Mouse (Mus musculus) embryonic facial prominence, embryonic 13.5 days (tissue): ENCODE measurements around the gene Slc35d1. TPM values are rescaled to one million over a fixed set of nuclear protein-coding genes. Genes with fewer than 3 reads are reported as not detected.

Experiments
- ATAC-seq: fragments of 200-750 bp; cut with Nextera tagmentation; 2 replicates; pipeline ENCODE4 v1.8.0; 2017; ENCODE audit warnings: low read depth; ENCODE audit not compliant: insufficient number of reproducible peaks, insufficient read depth, low FRiP score, low TSS enrichment
- H3K27ac ChIP-seq: fragments of 300-500 bp; sonication (generic); 2 replicates; pipeline ENCODE4 v1.5.1; 2015; ENCODE audit warnings: moderate library complexity, mild to moderate bottlenecking, inconsistent platforms
- H3K27me3 ChIP-seq: fragments of 300-500 bp; sonication (generic); 2 replicates; pipeline ENCODE4 v1.6.1; 2015; ENCODE audit warnings: mild to moderate bottlenecking, inconsistent platforms
- H3K36me3 ChIP-seq: fragments of 300-500 bp; sonication (generic); 2 replicates; pipeline ENCODE4 v1.6.1; 2015; ENCODE audit warnings: mild to moderate bottlenecking, inconsistent platforms
- H3K4me1 ChIP-seq: fragments of 300-500 bp; sonication (generic); 2 replicates; pipeline ENCODE4 v1.6.1; 2015; ENCODE audit warnings: inconsistent platforms
- H3K4me2 ChIP-seq: fragments of 300-500 bp; sonication (generic); 2 replicates; pipeline ENCODE4 v1.6.1; 2015; ENCODE audit warnings: moderate library complexity, mild to moderate bottlenecking, inconsistent platforms
- H3K4me3 ChIP-seq: fragments of 300-500 bp; sonication (generic); 2 replicates; pipeline ENCODE4 v1.5.1; 2015; ENCODE audit warnings: mild to moderate bottlenecking, inconsistent platforms
- H3K9ac ChIP-seq: fragments of 300-500 bp; sonication (generic); 2 replicates; pipeline ENCODE4 v1.6.1; 2015; ENCODE audit warnings: mild to moderate bottlenecking, inconsistent platforms
- H3K9me3 ChIP-seq: fragments of 300-500 bp; sonication (generic); 2 replicates; pipeline ENCODE4 v1.6.1; 2016; ENCODE audit warnings: inconsistent platforms
- WGBS: fragments of 180-500 bp; shearing (Covaris S2); methylation state at CpG from one replicate; pipeline ENCODE4 v1.1.7; 2015; ENCODE audit warnings: mixed read lengths; 5-methylcytosine and 5-hydroxymethylcytosine counted together
- polyA plus RNA-seq: library from polyadenylated mRNA; unstranded; fragments of >200 nt; fragmentation: Nextera tagmentation; extraction: Ambion mirVana; gene quantifications from 2 replicates; pipeline ENCODE4 v1.2.1, GENCODE M21; 2015

Slc35d1 gene
- polyA plus RNA-seq, 1 experiment from 2014 or later = 12.9 TPM

GRCm38 (mm10) chr4:103219011-103219410 is 4.0 kb upstream of the Slc35d1 start:
- WGBS = 17% methylated on average over 5 of the region's 5 CpGs
- Histone ChIP-seq H3K36me3 (no peaks in the 10 kb centered on the region), H3K9ac (no peak overlapping the region), H3K4me3 (no peak overlapping the region), H3K9me3 (no peaks in the 10 kb centered on the region), H3K4me2 (no peak overlapping the region), H3K27me3 (no peaks in the 10 kb centered on the region), H3K4me1 (peaks cover 27% of the 10 kb centered on the region), H3K27ac (peak overlapping the region; percentile 80)
- ATAC-seq = peak; percentile 8; the same call in 1 of the 2 replicates

GRCm38 (mm10) chr4:103216046-103216445 is 1.1 kb upstream of the Slc35d1 start:
- 75% methylated on average over 6 of the region's 6 CpGs for WGBS
- H3K9me3 ChIP-seq = no peaks in the 10 kb centered on the region
- H3K9ac ChIP-seq = no peak overlapping the region
- H3K4me2 ChIP-seq = no peak overlapping the region
- H3K4me3 ChIP-seq = no peak overlapping the region
- peaks cover 33% of the 10 kb centered on the region for H3K4me1 ChIP-seq
- H3K27ac ChIP-seq = no peak overlapping the region
- peaks cover 3% of the 10 kb centered on the region; the same call in 1 of the 2 replicates for H3K36me3 ChIP-seq
- H3K27me3 ChIP-seq = no peaks in the 10 kb centered on the region
- no peak for ATAC-seq

DNA sequence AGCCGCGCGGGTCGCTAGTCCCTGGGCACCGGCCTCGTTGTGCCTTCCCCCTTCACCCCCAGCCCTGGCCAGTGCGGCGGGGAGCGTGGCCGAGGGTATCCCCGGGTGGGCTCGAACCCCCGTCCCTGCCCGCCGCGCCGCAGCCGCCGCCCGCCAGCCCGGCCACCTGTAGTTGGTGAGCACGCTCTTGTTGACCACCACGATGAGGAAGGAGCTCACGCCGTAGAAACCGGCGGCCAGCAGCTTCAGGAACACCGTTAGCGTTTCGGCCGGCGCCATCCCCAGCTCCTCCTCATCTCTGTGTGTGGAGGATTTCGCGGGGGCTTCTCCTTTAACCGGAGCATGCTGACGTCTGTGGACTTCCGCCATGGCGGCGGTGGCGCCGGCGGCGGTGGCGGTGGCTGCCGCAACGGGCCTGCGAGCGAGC is 453 bp downstream of the Slc35d1 start:
- Histone ChIP-seq H3K27ac (peak overlapping the region; percentile 99), H3K9ac (peak overlapping the region; percentile 98), H3K36me3 (peaks cover 12% of the 10 kb centered on the region), H3K27me3 (no peaks in the 10 kb centered on the region), H3K9me3 (no peaks in the 10 kb centered on the region), H3K4me3 (peak overlapping the region; percentile 92), H3K4me2 (peak overlapping the region; percentile 72), H3K4me1 (peaks cover 29% of the 10 kb centered on the region)
- peak; percentile 68 for ATAC-seq
- WGBS = 0% methylated on average over 48 of the region's 48 CpGs

DNA sequence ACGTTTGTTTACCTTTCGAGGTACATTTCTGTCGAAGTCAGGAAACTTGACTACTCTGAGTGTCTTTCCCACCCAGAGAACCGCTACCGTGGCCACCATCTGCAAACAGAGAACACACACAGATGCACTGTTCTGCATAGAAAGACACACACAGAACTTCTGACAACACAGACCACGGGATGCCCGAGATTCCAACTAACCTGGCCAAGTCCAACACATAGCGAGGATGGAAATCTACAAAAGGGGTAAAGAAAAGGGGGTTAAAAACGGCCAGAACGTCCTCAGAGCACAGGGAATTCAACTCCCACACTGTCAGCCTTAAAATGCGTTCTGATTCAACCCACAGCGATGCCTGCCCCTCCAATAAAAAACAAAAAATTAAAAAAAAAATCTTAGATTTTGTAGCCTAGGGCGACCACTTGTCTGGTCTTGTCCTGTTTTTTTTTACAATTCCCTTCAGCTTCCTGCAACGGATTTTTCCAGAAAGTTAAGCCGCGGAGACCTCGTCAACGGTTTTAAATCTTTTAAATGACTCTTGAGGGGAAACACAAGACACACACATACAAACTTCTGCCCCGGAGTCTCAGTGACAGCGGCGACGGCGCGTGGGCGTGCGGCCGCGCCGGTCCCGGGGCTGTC is 986 bp downstream of the Slc35d1 start:
- Histone ChIP-seq H3K4me3 (peak overlapping the region; percentile 92), H3K9ac (peak overlapping the region; percentile 98), H3K36me3 (peaks cover 17% of the 10 kb centered on the region), H3K4me2 (peak overlapping the region; percentile 72), H3K27me3 (no peaks in the 10 kb centered on the region), H3K27ac (peak overlapping the region; percentile 99), H3K9me3 (no peaks in the 10 kb centered on the region), H3K4me1 (peaks cover 26% of the 10 kb centered on the region)
- ATAC-seq = no peak
- 1% methylated on average over 30 of the region's 30 CpGs for WGBS

GRCm38 (mm10) chr4:103208553-103208952 is 6.4 kb downstream of the Slc35d1 start:
- no peak for ATAC-seq
- H3K9me3 ChIP-seq = no peaks in the 10 kb centered on the region
- no peak overlapping the region for H3K9ac ChIP-seq
- H3K4me1 ChIP-seq = peaks cover 8% of the 10 kb centered on the region
- H3K27me3 ChIP-seq = no peaks in the 10 kb centered on the region
- no peak overlapping the region for H3K4me2 ChIP-seq
- peaks cover 61% of the 10 kb centered on the region for H3K36me3 ChIP-seq
- no peak overlapping the region for H3K27ac ChIP-seq
- H3K4me3 ChIP-seq = no peak overlapping the region
- WGBS = 78% methylated on average over 1 of the region's 1 CpGs

- WGBS = 92% methylated on average over 2 of the region's 2 CpGs
- H3K36me3 ChIP-seq = peaks cover 77% of the 10 kb centered on the region
These were observed 11.3 kb downstream of the Slc35d1 start for GRCm38 (mm10) chr4:103203646-103204045.

DNA sequence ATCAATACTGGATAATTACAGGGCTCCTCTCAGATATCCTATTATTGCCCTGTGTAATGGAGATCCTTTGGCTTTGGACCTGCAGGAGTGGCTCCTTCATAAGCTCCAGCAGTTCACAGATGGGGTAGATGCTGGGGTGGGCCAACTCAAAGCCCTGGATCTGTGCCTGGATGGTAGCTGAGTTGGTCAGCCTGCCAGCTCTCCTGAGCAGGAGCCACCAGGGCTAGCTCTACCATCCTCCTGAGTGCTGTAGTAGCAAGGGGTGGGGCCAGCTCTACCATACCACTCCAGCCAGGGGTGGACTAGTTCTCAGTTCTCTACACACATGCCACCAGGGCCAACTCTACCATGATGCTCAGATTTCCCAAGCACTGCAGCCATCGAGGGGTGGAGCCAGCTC is 14.9 kb downstream of the Slc35d1 start:
- 90% methylated on average over 1 of the region's 1 CpGs for WGBS
- Histone ChIP-seq H3K9ac (no peak overlapping the region), H3K9me3 (no peaks in the 10 kb centered on the region), H3K27me3 (no peaks in the 10 kb centered on the region), H3K4me1 (no peaks in the 10 kb centered on the region), H3K36me3 (peaks cover 72% of the 10 kb centered on the region), H3K4me3 (no peak overlapping the region), H3K4me2 (no peak overlapping the region), H3K27ac (no peak overlapping the region)
- no peak for ATAC-seq

More at GRCm38 (mm10) chr4:103203646-103204045, 11.3 kb downstream of the Slc35d1 start:
- Histone ChIP-seq H3K9ac (no peak overlapping the region), H3K9me3 (no peaks in the 10 kb centered on the region), H3K27ac (no peak overlapping the region), H3K4me1 (no peaks in the 10 kb centered on the region), H3K4me3 (no peak overlapping the region), H3K4me2 (no peak overlapping the region), H3K27me3 (no peaks in the 10 kb centered on the region)
- no peak for ATAC-seq

GRCm38 (mm10) chr4:103199086-103199485 is 15.9 kb downstream of the Slc35d1 start:
- Histone ChIP-seq H3K4me3 (no peak overlapping the region), H3K4me1 (no peaks in the 10 kb centered on the region), H3K36me3 (peaks cover 71% of the 10 kb centered on the region), H3K9me3 (no peaks in the 10 kb centered on the region), H3K4me2 (no peak overlapping the region), H3K27ac (no peak overlapping the region), H3K27me3 (no peaks in the 10 kb centered on the region), H3K9ac (no peak overlapping the region)
- ATAC-seq = no peak
- WGBS = 63% methylated on average over 4 of the region's 4 CpGs

DNA sequence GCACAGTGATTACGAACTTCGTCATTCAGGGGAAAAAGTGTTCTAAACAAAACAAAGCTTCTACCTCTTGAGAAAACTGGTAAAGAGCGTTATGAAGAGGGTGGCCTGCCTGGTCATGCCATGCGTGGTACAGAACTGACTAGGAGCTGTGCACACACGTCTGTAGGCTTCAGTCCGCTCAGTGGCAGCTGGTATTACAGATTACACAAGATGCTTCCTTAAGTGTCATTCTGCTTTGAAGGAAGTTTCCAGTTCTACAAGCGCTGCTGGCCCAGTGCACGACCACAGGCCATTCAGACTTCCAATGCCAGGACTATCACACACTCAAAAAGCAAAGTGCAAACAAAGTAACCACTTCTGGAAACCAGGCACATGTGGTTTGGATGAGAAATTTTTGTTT is 17.6 kb downstream of the Slc35d1 start:
- H3K4me2 ChIP-seq = no peak overlapping the region
- peaks cover 80% of the 10 kb centered on the region for H3K36me3 ChIP-seq
- WGBS = 83% methylated on average over 8 of the region's 8 CpGs
- no peak for ATAC-seq
- H3K9ac ChIP-seq = no peak overlapping the region
- no peak overlapping the region for H3K4me3 ChIP-seq
- no peaks in the 10 kb centered on the region for H3K4me1 ChIP-seq
- H3K9me3 ChIP-seq = no peaks in the 10 kb centered on the region
- H3K27ac ChIP-seq = no peak overlapping the region
- H3K27me3 ChIP-seq = no peaks in the 10 kb centered on the region

GRCm38 (mm10) chr4:103192421-103192820 is 22.5 kb downstream of the Slc35d1 start:
- H3K4me2 ChIP-seq = no peak overlapping the region
- WGBS = 91% methylated on average over 2 of the region's 2 CpGs

DNA sequence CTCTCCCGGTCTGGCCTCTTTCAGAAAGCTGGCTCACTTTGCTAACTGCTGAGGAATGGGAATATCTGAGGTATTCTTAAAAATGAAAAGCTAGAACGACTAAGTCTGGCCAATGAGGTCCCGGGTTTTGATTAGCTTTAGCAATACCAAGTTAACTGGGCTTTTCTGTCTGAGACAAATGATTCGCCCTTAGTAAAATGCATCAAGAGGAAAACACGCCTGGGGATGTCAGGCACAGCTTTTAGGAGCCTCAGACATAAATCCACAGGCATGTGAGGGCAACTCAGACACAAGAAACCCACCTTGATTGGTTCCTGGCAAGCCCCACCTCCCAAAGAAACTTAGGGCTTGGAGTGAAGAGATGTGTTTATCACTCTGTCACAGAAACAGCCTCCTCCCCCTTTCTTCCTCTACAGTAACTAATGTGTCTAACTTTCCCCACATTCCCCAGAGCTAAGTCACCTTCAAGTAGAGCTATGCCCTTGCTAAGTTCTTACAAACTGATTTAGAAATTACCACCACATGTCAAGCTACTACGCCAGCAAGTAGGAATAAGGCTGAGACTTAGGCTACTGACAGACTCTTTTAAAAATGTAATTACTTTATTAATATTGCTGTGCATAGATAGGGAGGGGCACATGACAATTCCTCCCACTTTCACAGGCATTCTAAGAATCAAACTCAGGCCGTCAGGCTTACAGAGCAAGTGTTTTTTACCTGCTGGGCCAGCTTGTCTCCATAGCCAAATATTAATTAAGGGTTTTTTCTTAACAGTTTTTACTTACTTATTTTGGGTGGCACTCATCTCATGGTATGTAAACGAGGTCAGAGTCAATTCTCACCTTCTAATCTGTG is 26.0 kb downstream of the Slc35d1 start:
- Histone ChIP-seq H3K9ac (no peak overlapping the region), H3K36me3 (peaks cover 81% of the 10 kb centered on the region), H3K27ac (no peak overlapping the region), H3K27me3 (no peaks in the 10 kb centered on the region), H3K4me1 (no peaks in the 10 kb centered on the region), H3K9me3 (no peaks in the 10 kb centered on the region), H3K4me3 (no peak overlapping the region), H3K4me2 (no peak overlapping the region)
- 81% methylated on average over 8 of the region's 8 CpGs for WGBS
- no peak for ATAC-seq

More at GRCm38 (mm10) chr4:103192421-103192820, 22.5 kb downstream of the Slc35d1 start:
- Histone ChIP-seq H3K9ac (no peak overlapping the region), H3K4me3 (no peak overlapping the region), H3K4me1 (no peaks in the 10 kb centered on the region), H3K27me3 (no peaks in the 10 kb centered on the region), H3K27ac (no peak overlapping the region), H3K36me3 (peaks cover 84% of the 10 kb centered on the region), H3K9me3 (no peaks in the 10 kb centered on the region)
- no peak for ATAC-seq
